Mouse (Mus musculus): ENCODE measurements at regions not wholly inside any gene's neighbourhood (a gene's known extent, or its start where the extent isn't known, plus 50 kb on each side); places are given as distances from the start of the nearest gene placed in this dataset.

- Histone ChIP-seq H3K4me3 (ENCODE audit: extremely low read depth, insufficient read depth, insufficient read length) (no peak overlapping the region), H3K27me3 (ENCODE audit: control insufficient read depth, insufficient read depth, low read length) (no peaks in the 10 kb centered on the region), H3K27ac (ENCODE audit: insufficient read depth, low read length) (no peak overlapping the region), H3K36me3 (ENCODE audit: control insufficient read depth, insufficient read depth, low read length) (no peaks in the 10 kb centered on the region), H3K4me1 (ENCODE audit: control insufficient read depth, insufficient read depth, insufficient read length) (no peaks in the 10 kb centered on the region)
- WGBS = 88% methylated on average over 3 of the region's 3 CpGs
- TF ChIP-seq CTCF (IDR thresholded peaks at IDR 0.05; ENCODE audit: extremely low read depth, insufficient read depth, insufficient read length, insufficient replicate concordance) (no peak), POLR2A (IDR thresholded peaks at IDR 0.05; ENCODE audit: low read depth, low read length) (no peak)
- no peak for DNase-seq (ENCODE audit: low read depth in 1 of 2, low spot score in 2 of 2)
Observed at GRCm38 (mm10) chr4:34437316-34437715, 113.4 kb upstream of the Akirin2 start.

- no peaks in the 10 kb centered on the region for H3K36me3 ChIP-seq (ENCODE audit: control insufficient read depth, insufficient read depth, low read length)
- DNase-seq (ENCODE audit: low read depth in 1 of 2, low spot score in 2 of 2) = no peak
- 78% methylated on average over 7 of the region's 7 CpGs for WGBS
- TF ChIP-seq CTCF (IDR thresholded peaks at IDR 0.05; ENCODE audit: extremely low read depth, insufficient read depth, insufficient read length, insufficient replicate concordance) (no peak), POLR2A (IDR thresholded peaks at IDR 0.05; ENCODE audit: low read depth, low read length) (no peak)
- no peak overlapping the region for H3K27ac ChIP-seq (ENCODE audit: insufficient read depth, low read length)
- H3K27me3 ChIP-seq (ENCODE audit: control insufficient read depth, insufficient read depth, low read length) = no peaks in the 10 kb centered on the region
- no peaks in the 10 kb centered on the region for H3K4me1 ChIP-seq (ENCODE audit: control insufficient read depth, insufficient read depth, insufficient read length)
- no peak overlapping the region for H3K4me3 ChIP-seq (ENCODE audit: extremely low read depth, insufficient read depth, insufficient read length)
Observed at GRCm38 (mm10) chr4:34449582-34449981, 101.2 kb upstream of the Akirin2 start.

GRCm38 (mm10) chr4:34462591-34462990, 88.1 kb upstream of the Akirin2 start:
- Histone ChIP-seq H3K36me3 (ENCODE audit: control insufficient read depth, insufficient read depth, low read length) (no peaks in the 10 kb centered on the region), H3K27ac (ENCODE audit: insufficient read depth, low read length) (no peak overlapping the region), H3K4me3 (ENCODE audit: extremely low read depth, insufficient read depth, insufficient read length) (no peak overlapping the region), H3K4me1 (ENCODE audit: control insufficient read depth, insufficient read depth, insufficient read length) (no peaks in the 10 kb centered on the region), H3K27me3 (ENCODE audit: control insufficient read depth, insufficient read depth, low read length) (no peaks in the 10 kb centered on the region)
- no peak for DNase-seq (ENCODE audit: low read depth in 1 of 2, low spot score in 2 of 2)
- WGBS = 90% methylated on average over 4 of the region's 4 CpGs
- TF ChIP-seq POLR2A (IDR thresholded peaks at IDR 0.05; ENCODE audit: low read depth, low read length) = no peak
- no peak for TF ChIP-seq CTCF (IDR thresholded peaks at IDR 0.05; ENCODE audit: extremely low read depth, insufficient read depth, insufficient read length, insufficient replicate concordance)

- TF ChIP-seq CTCF (IDR thresholded peaks at IDR 0.05; ENCODE audit: extremely low read depth, insufficient read depth, insufficient read length, insufficient replicate concordance) (no peak), POLR2A (IDR thresholded peaks at IDR 0.05; ENCODE audit: low read depth, low read length) (no peak)
- no peaks in the 10 kb centered on the region for H3K4me1 ChIP-seq (ENCODE audit: control insufficient read depth, insufficient read depth, insufficient read length)
- no peak for DNase-seq (ENCODE audit: low read depth in 1 of 2, low spot score in 2 of 2)
- WGBS = 36% methylated on average over 2 of the region's 2 CpGs
- H3K4me3 ChIP-seq (ENCODE audit: extremely low read depth, insufficient read depth, insufficient read length) = no peak overlapping the region
- H3K27me3 ChIP-seq (ENCODE audit: control insufficient read depth, insufficient read depth, low read length) = no peaks in the 10 kb centered on the region
- no peak overlapping the region for H3K27ac ChIP-seq (ENCODE audit: insufficient read depth, low read length)
- no peaks in the 10 kb centered on the region for H3K36me3 ChIP-seq (ENCODE audit: control insufficient read depth, insufficient read depth, low read length)
Observed at GRCm38 (mm10) chr4:34465845-34466244, 84.9 kb upstream of the Akirin2 start.

- H3K27me3 ChIP-seq (ENCODE audit: control insufficient read depth, insufficient read depth, low read length) = no peaks in the 10 kb centered on the region
- DNase-seq (ENCODE audit: low read depth in 1 of 2, low spot score in 2 of 2) = no peak
- H3K4me3 ChIP-seq (ENCODE audit: extremely low read depth, insufficient read depth, insufficient read length) = no peak overlapping the region
- WGBS = 90% methylated on average over 3 of the region's 3 CpGs
- H3K36me3 ChIP-seq (ENCODE audit: control insufficient read depth, insufficient read depth, low read length) = no peaks in the 10 kb centered on the region
- H3K27ac ChIP-seq (ENCODE audit: insufficient read depth, low read length) = no peak overlapping the region
- TF ChIP-seq CTCF (IDR thresholded peaks at IDR 0.05; ENCODE audit: extremely low read depth, insufficient read depth, insufficient read length, insufficient replicate concordance) (no peak), POLR2A (IDR thresholded peaks at IDR 0.05; ENCODE audit: low read depth, low read length) (no peak)
- H3K4me1 ChIP-seq (ENCODE audit: control insufficient read depth, insufficient read depth, insufficient read length) = no peaks in the 10 kb centered on the region
Observed at GRCm38 (mm10) chr4:34466309-34466708, 84.4 kb upstream of the Akirin2 start.

- DNase-seq (ENCODE audit: low read depth in 1 of 2, low spot score in 2 of 2) = no peak
Observed at GRCm38 (mm10) chr4:34468096-34468495, 82.6 kb upstream of the Akirin2 start.

GRCm38 (mm10) chr4:34475792-34476448, 74.8 kb upstream of the Akirin2 start:
- Histone ChIP-seq H3K4me1 (ENCODE audit: control insufficient read depth, insufficient read depth, insufficient read length) (no peaks in the 10 kb centered on the region), H3K36me3 (ENCODE audit: control insufficient read depth, insufficient read depth, low read length) (no peaks in the 10 kb centered on the region), H3K4me3 (ENCODE audit: extremely low read depth, insufficient read depth, insufficient read length) (no peak overlapping the region), H3K27me3 (ENCODE audit: control insufficient read depth, insufficient read depth, low read length) (no peaks in the 10 kb centered on the region), H3K27ac (ENCODE audit: insufficient read depth, low read length) (no peak overlapping the region)
- DNase-seq (ENCODE audit: low read depth in 1 of 2, low spot score in 2 of 2) = no peak
- TF ChIP-seq CTCF (IDR thresholded peaks at IDR 0.05; ENCODE audit: extremely low read depth, insufficient read depth, insufficient read length, insufficient replicate concordance) (no peak), POLR2A (IDR thresholded peaks at IDR 0.05; ENCODE audit: low read depth, low read length) (no peak)
- WGBS = 75% methylated on average over 5 of the region's 5 CpGs

More at GRCm38 (mm10) chr4:34468096-34468495, 82.6 kb upstream of the Akirin2 start:
- H3K27ac ChIP-seq (ENCODE audit: insufficient read depth, low read length) = no peak overlapping the region
- 69% methylated on average over 9 of the region's 9 CpGs for WGBS
- TF ChIP-seq POLR2A (IDR thresholded peaks at IDR 0.05; ENCODE audit: low read depth, low read length) = no peak
- no peak for TF ChIP-seq CTCF (IDR thresholded peaks at IDR 0.05; ENCODE audit: extremely low read depth, insufficient read depth, insufficient read length, insufficient replicate concordance)
- H3K4me1 ChIP-seq (ENCODE audit: control insufficient read depth, insufficient read depth, insufficient read length) = no peaks in the 10 kb centered on the region
- no peaks in the 10 kb centered on the region for H3K36me3 ChIP-seq (ENCODE audit: control insufficient read depth, insufficient read depth, low read length)
- H3K4me3 ChIP-seq (ENCODE audit: extremely low read depth, insufficient read depth, insufficient read length) = no peak overlapping the region
- H3K27me3 ChIP-seq (ENCODE audit: control insufficient read depth, insufficient read depth, low read length) = no peaks in the 10 kb centered on the region

Measured in spleen, adult 2 months (tissue).